8 mouse cellular contexts compared by ENCODE assay signal in the genomic region with DNA sequence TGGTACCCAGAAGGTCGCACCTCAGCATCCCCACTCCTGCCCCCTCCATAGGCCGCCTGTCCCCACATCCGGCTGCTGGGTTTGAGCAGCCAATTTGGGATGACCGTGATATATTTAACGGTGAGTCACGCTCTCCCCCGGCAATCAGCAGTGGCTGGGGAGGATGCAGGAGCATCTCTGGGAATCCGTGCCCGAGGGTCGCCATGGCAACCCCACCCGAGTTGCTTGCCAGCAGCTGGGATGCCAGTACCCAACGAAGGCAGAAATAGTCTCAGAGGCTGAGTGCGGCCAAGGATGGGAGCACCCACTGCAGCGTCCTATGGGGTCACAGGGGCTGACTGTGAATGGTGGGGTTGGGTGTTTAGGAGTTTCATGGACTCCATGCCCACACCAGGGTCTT. TPM values are rescaled to one million over a fixed set of nuclear protein-coding genes. Genes with fewer than 3 reads are reported as not detected.
DNase-seq lines count a peak whose midpoint lies in the region; ATAC-seq and TF ChIP-seq lines count a peak whose summit lies in the region.
"Had no signal": no experiment of that assay in that cellular context is flagged by ENCODE, and none has a peak within 500 bp of the region (broad histone marks: within the 10 kb centered on the region; RNA-seq: fewer than 3 reads in every experiment).

No protein-coding gene starts in this region.

- H3K9me3 ChIP-seq in liver, embryonic 12.5 days (replicated peaks): no peaks in the 10 kb centered on the region
- H3K9me3 ChIP-seq: stomach, embryonic 15.5 days had no signal

- TF ChIP-seq POLR2A in cortical plate, adult 2 months (IDR thresholded peaks at IDR 0.05; ENCODE audit: extremely low read depth, insufficient read depth, low read length): peak; percentile 18; the same call in 1 of the 2 replicates
- TF ChIP-seq POLR2A in olfactory bulb, adult 2 months (IDR thresholded peaks at IDR 0.05; ENCODE audit: insufficient read depth, low read depth, low read length): no peak

- DNase-seq in frontal cortex, postnatal 25 days (ENCODE audit: low spot score in 2 of 2): peak; percentile 77 to 83
- peak; percentile 78 for DNase-seq in left cerebral cortex, adult 11 months (ENCODE audit: low spot score)
- no peak for DNase-seq in gastrocnemius, postnatal 36 days
- DNase-seq in testis, postnatal 10 days (ENCODE audit: low spot score): no peak

- intact Hi-C loops in gastrocnemius, postnatal 36 days (cut with DNase I): no loop called here

- WGBS in olfactory bulb, adult 2 months: 13% methylated on average over 14 of the region's 14 CpGs
- 68% methylated on average over 14 of the region's 14 CpGs for WGBS in liver, embryonic 12.5 days (ENCODE audit: insufficient replicate concordance)

- peaks cover 89% of the 10 kb centered on the region for H3K27me3 ChIP-seq in liver, embryonic 12.5 days (replicated peaks)
- H3K27me3 ChIP-seq: stomach, embryonic 15.5 days had no signal

- H3K4me1 ChIP-seq in cortical plate, adult 2 months (ENCODE audit: control insufficient read depth, insufficient read depth, low read length): peaks cover 24% of the 10 kb centered on the region
- peaks cover 72% of the 10 kb centered on the region for H3K4me1 ChIP-seq in olfactory bulb, adult 2 months (ENCODE audit: control insufficient read depth, insufficient read depth, low read length)
- peaks cover 16% of the 10 kb centered on the region for H3K4me1 ChIP-seq in liver, embryonic 12.5 days
- H3K4me1 ChIP-seq: stomach, embryonic 15.5 days had no signal

- H3K4me3 ChIP-seq in cortical plate, adult 2 months (ENCODE audit: insufficient read depth, low read length): no peak overlapping the region
- 0 out of 2 replicates have a peak overlapping the region, but pooled peaks have one; percentile 1 for H3K4me3 ChIP-seq in olfactory bulb, adult 2 months (ENCODE audit: insufficient read depth, low read depth, low read length)
- H3K4me3 ChIP-seq in liver, embryonic 12.5 days: no peak overlapping the region
- H3K4me3 ChIP-seq: stomach, embryonic 15.5 days had no signal

- no peak overlapping the region for H3K9ac ChIP-seq in liver, embryonic 12.5 days
- H3K9ac ChIP-seq: stomach, embryonic 15.5 days had no signal

- TF ChIP-seq CTCF in cortical plate, adult 2 months (IDR thresholded peaks at IDR 0.05; ENCODE audit: extremely low read depth, insufficient read depth, low read length): no peak
- TF ChIP-seq CTCF in olfactory bulb, adult 2 months (IDR thresholded peaks at IDR 0.05; ENCODE audit: insufficient read depth, low read depth, low read length): no peak

- no peak for ATAC-seq in liver, embryonic 12.5 days

- H3K27ac ChIP-seq in cortical plate, adult 2 months (ENCODE audit: insufficient read depth, low read length): peak overlapping the region; percentile 76
- H3K27ac ChIP-seq in olfactory bulb, adult 2 months (ENCODE audit: insufficient read depth, low read depth, low read length): peak overlapping the region; percentile 100
- H3K27ac ChIP-seq in liver, embryonic 12.5 days: no peak overlapping the region
- H3K27ac ChIP-seq: stomach, embryonic 15.5 days had no signal

- H3K36me3 ChIP-seq in liver, embryonic 12.5 days: no peaks in the 10 kb centered on the region
- H3K36me3 ChIP-seq: stomach, embryonic 15.5 days had no signal

- no peak overlapping the region for H3K4me2 ChIP-seq in liver, embryonic 12.5 days
- H3K4me2 ChIP-seq: stomach, embryonic 15.5 days had no signal

RNA-seq across cellular contexts. Expression of gene Kcnb1, which starts 53.0 kb away (rescaled TPM):
- polyA plus RNA-seq in cortical plate, adult 2 months (2012; rRNA removed): 63.5 and 68.7 TPM in 2 replicates
- 145 TPM in 1 of 2 replicates, not detected in the other for polyA plus RNA-seq in olfactory bulb, adult 2 months (2012; ENCODE audit: insufficient read depth, insufficient read length, low replicate concordance, missing spikeins)
- 10 to 100 TPM; 23.3 to 28.2 TPM for total RNA-seq in gastrocnemius, postnatal 36 days (2021)
- polyA plus RNA-seq in liver, embryonic 12.5 days (2016; fragmentation: Nextera tagmentation; extraction: Ambion mirVana): 0.19 and 0.43 TPM in 2 replicates

Comparison
In these comparisons a context has a peak if more than half of its experiments do, and no peak if none do; other contexts are left out.
1. DNase-seq: peak in frontal cortex, postnatal 25 days (2 of 2) and left cerebral cortex, adult 11 months (single experiment); none in gastrocnemius, postnatal 36 days (0 of 2) and testis, postnatal 10 days (single experiment).
2. RNA of gene Kcnb1, which starts 53.0 kb away (polyA plus RNA-seq): 145 TPM in olfactory bulb, adult 2 months and 63.5 to 68.7 TPM in cortical plate, adult 2 months; 0.19 to 0.43 TPM in liver, embryonic 12.5 days; every median in the first group is over 10 times any median in the second.